Mouse (Mus musculus): ENCODE data around the gene Slc19a2.

Slc19a2 gene

DNA sequence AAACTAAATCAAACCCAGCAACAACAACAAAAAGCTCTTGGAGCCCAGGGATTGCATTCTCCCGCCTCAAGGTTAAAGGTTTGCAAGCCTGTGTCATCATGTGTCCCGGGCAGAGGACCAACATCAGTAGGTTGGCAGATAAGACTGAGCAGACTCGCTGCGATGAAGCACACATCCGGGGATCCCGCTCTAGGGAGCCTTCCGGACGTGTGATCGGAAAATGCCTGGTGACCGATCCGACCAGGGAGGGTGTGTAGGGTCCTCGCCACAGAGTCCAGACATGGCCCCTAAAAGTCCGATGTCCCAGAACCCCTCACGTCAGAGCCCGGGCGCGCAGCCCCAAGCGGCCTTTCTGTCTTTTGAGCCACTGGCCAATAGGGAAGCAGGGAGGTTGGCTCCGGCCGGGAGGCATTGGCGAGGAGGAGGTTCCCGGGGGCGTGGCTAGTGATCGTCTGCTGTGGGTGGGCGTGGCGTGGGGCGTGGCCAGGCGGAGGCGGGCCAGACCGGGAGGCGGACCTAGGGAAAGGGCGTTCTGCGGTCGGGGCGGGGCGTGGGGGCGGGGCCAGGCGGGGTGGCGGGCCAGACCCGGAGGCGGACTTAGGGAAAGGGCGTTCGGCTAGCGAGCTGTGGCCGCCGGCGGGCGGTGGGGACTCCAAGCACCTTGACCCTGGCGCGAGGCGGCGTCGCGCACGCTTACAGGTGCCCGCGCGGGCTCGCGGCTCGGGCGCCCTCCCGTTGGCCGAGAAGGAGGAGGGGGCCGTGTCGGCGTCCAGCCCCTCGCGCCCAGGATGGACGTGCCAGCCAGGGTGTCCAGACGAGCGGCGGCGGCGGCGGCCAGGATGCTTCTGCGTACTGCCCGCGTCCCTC lies at the start of gene Slc19a2:
TSS of gene Slc19a2 (plus strand) at position 582 of the 867 bp plus-strand sequence.
- H3K27me3 ChIP-seq (ENCODE audit: insufficient read depth, low read length) = 0 out of 2 replicates have a peak, but pooled peaks cover 1% of the 10 kb centered on the region
- H3K4me1 ChIP-seq (replicated peaks; ENCODE audit: low read depth, low read length) = peaks cover 49% of the 10 kb centered on the region
- peak within 1 kb of the TSS; percentile 98 for H3K4me3 ChIP-seq (replicated peaks; ENCODE audit: low read length)
- H3K9me3 ChIP-seq (ENCODE audit: low read length) = no peaks in the 10 kb centered on the region
- TF ChIP-seq NANOG (IDR thresholded peaks at IDR 0.05; ENCODE audit: borderline replicate concordance, low read length) = no peak
- no peak for TF ChIP-seq POU5F1 (IDR thresholded peaks at IDR 0.05; ENCODE audit: borderline replicate concordance, low read length)
- TF ChIP-seq CTCF (conservative IDR thresholded peaks at IDR 0.05; ENCODE audit: low read length) = no peak
- H3K36me3 ChIP-seq (ENCODE audit: insufficient read depth, low read length) = peaks cover 14% of the 10 kb centered on the region

DNA sequence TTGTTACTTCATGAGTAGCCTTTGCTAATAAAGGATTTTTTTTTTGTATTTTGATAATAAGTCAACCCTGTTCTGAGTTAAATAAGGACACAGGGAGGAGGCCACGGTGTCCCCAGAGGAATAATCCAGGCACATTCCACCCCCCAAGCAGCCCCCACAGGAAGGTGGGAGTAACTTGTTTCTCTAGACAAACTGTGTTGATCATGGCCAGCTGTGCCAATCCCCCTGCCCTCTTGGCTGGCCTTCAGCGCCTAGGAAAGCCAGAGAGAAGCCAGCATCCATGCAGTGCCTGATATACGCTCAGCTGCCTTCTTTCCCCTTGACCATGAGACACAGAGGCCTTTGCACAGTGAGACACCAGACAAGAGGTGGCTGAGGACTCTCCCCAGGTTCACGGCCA lies 49.3 kb upstream of the Slc19a2 start:
- Histone ChIP-seq H3K4me3 (replicated peaks; ENCODE audit: low read length) (no peak overlapping the region), H3K27me3 (ENCODE audit: insufficient read depth, low read length) (no peaks in the 10 kb centered on the region), H3K4me1 (replicated peaks; ENCODE audit: low read depth, low read length) (no peaks in the 10 kb centered on the region), H3K36me3 (ENCODE audit: insufficient read depth, low read length) (no peaks in the 10 kb centered on the region), H3K9me3 (ENCODE audit: low read length) (no peaks in the 10 kb centered on the region)
- no peak for TF ChIP-seq CTCF (conservative IDR thresholded peaks at IDR 0.05; ENCODE audit: low read length)
- TF ChIP-seq NANOG (IDR thresholded peaks at IDR 0.05; ENCODE audit: borderline replicate concordance, low read length) = no peak
- TF ChIP-seq POU5F1 (IDR thresholded peaks at IDR 0.05; ENCODE audit: borderline replicate concordance, low read length) = no peak

DNA sequence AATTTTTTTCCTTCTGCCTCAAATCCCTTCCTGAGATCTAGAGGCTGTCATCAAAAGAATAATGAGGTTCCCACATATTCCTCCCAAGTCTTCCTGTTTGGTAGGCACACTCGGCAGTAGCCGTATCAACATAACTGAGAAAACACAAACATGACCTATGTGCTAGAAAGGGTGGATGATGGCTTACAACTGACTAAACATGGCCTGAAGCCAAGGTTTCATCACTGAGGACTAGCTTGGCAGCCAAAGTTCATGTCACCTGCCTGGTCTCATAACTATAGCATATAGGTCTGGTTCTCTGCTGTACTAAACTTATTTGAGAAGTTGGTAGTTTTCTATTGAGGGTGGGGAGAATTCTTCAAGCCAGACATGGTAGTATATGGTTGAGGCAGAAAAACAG lies 40.4 kb upstream of the Slc19a2 start:
- TF ChIP-seq CTCF (conservative IDR thresholded peaks at IDR 0.05; ENCODE audit: low read length) (no peak), NANOG (IDR thresholded peaks at IDR 0.05; ENCODE audit: borderline replicate concordance, low read length) (no peak), POU5F1 (IDR thresholded peaks at IDR 0.05; ENCODE audit: borderline replicate concordance, low read length) (no peak)
- H3K27me3 ChIP-seq (ENCODE audit: insufficient read depth, low read length) = no peaks in the 10 kb centered on the region
- H3K9me3 ChIP-seq (ENCODE audit: low read length) = no peaks in the 10 kb centered on the region
- no peaks in the 10 kb centered on the region for H3K4me1 ChIP-seq (replicated peaks; ENCODE audit: low read depth, low read length)
- H3K4me3 ChIP-seq (replicated peaks; ENCODE audit: low read length) = no peak overlapping the region
- no peaks in the 10 kb centered on the region for H3K36me3 ChIP-seq (ENCODE audit: insufficient read depth, low read length)

DNA sequence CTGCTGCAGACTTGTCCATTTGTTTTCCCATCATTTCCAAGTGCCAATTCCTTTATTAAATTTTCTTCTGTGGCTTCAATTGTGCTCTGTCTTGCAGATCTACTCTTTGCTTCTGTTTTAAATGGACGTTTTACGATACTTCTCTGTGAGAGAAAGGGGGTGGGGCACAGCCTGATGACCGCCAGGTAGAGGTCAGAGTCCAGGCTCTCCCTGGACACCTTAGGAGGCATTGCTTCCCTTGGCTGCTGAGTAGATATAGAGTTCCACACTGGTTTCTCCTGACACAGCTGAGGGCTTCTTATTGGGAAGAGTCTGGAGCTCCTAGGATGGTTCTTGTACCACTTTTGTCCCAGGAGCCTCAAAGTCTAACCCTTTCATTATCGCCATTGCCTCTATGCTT lies 37.9 kb upstream of the Slc19a2 start:
- H3K4me3 ChIP-seq (replicated peaks; ENCODE audit: low read length) = no peak overlapping the region
- no peaks in the 10 kb centered on the region for H3K4me1 ChIP-seq (replicated peaks; ENCODE audit: low read depth, low read length)
- H3K27me3 ChIP-seq (ENCODE audit: insufficient read depth, low read length) = no peaks in the 10 kb centered on the region
- TF ChIP-seq NANOG (IDR thresholded peaks at IDR 0.05; ENCODE audit: borderline replicate concordance, low read length) = no peak
- no peak for TF ChIP-seq POU5F1 (IDR thresholded peaks at IDR 0.05; ENCODE audit: borderline replicate concordance, low read length)
- TF ChIP-seq CTCF (conservative IDR thresholded peaks at IDR 0.05; ENCODE audit: low read length) = no peak
- no peaks in the 10 kb centered on the region for H3K36me3 ChIP-seq (ENCODE audit: insufficient read depth, low read length)
- H3K9me3 ChIP-seq (ENCODE audit: low read length) = no peaks in the 10 kb centered on the region

DNA sequence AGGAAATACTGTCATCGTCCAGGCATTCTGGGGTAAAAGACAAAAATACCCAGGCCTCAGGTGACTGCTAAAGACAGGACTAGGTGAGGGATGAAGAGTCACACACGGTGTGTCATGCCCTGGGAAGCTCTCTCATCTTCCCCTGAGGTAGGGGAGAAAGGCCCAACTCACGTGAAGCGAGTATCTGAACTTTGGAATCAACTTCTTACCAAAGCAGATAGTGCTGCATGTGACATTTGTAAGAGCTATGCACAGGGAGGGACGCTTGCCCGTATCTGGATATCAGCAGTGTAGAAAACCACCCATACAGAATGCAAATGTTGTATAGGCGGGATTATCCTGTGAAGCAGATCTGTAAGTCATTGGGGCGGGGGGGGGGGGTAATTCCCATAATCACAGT lies 36.2 kb upstream of the Slc19a2 start:
- Histone ChIP-seq H3K36me3 (ENCODE audit: insufficient read depth, low read length) (no peaks in the 10 kb centered on the region), H3K4me1 (replicated peaks; ENCODE audit: low read depth, low read length) (peaks cover 2% of the 10 kb centered on the region), H3K27me3 (ENCODE audit: insufficient read depth, low read length) (no peaks in the 10 kb centered on the region), H3K4me3 (replicated peaks; ENCODE audit: low read length) (no peak overlapping the region), H3K9me3 (ENCODE audit: low read length) (no peaks in the 10 kb centered on the region)
- TF ChIP-seq CTCF (conservative IDR thresholded peaks at IDR 0.05; ENCODE audit: low read length) (no peak), NANOG (IDR thresholded peaks at IDR 0.05; ENCODE audit: borderline replicate concordance, low read length) (no peak), POU5F1 (IDR thresholded peaks at IDR 0.05; ENCODE audit: borderline replicate concordance, low read length) (no peak)

DNA sequence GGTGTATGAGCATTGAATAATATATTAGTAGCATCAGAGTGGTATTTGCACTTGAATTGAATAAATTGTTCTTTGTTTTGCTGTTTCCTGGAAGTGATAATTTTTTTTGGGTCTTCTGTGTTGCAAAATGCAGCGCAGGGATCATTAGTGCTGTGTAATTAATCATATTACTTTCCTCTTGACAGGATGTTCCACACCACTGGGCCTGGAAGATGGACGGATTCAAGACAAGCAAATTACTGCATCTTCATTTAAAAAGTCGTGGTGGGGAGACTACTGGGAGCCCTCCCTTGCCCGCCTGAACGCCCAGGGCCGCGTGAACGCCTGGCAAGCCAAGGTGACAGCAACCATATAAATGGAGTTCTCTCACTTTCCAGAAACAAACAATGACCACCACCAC lies 34.7 kb upstream of the Slc19a2 start:
- Histone ChIP-seq H3K4me3 (replicated peaks; ENCODE audit: low read length) (no peak overlapping the region), H3K9me3 (ENCODE audit: low read length) (no peaks in the 10 kb centered on the region), H3K4me1 (replicated peaks; ENCODE audit: low read depth, low read length) (peaks cover 10% of the 10 kb centered on the region), H3K36me3 (ENCODE audit: insufficient read depth, low read length) (no peaks in the 10 kb centered on the region), H3K27me3 (ENCODE audit: insufficient read depth, low read length) (no peaks in the 10 kb centered on the region)
- no peak for TF ChIP-seq NANOG (IDR thresholded peaks at IDR 0.05; ENCODE audit: borderline replicate concordance, low read length)

DNA sequence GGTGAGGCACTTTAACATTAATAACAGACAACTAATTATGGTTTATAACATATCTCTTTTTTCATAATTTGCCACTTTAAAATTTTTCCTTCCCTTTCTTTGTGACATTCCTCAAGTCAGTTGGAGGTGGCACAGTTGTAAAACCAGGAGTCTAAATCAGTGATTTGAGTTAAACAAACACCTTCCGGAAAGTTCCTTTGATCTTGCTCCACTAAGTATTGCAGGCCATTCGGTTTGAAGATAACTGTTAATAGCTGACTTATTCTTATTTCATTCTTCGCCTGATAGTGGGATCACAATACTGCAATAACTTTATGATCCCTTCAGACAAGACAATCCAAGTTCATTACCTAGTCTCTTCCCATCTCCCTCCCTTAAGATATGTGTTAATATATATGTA lies 33.7 kb upstream of the Slc19a2 start:
- H3K9me3 ChIP-seq (ENCODE audit: low read length) = no peaks in the 10 kb centered on the region
- no peaks in the 10 kb centered on the region for H3K27me3 ChIP-seq (ENCODE audit: insufficient read depth, low read length)
- peaks cover 10% of the 10 kb centered on the region for H3K4me1 ChIP-seq (replicated peaks; ENCODE audit: low read depth, low read length)
- H3K4me3 ChIP-seq (replicated peaks; ENCODE audit: low read length) = no peak overlapping the region
- TF ChIP-seq CTCF (conservative IDR thresholded peaks at IDR 0.05; ENCODE audit: low read length) (no peak), NANOG (IDR thresholded peaks at IDR 0.05; ENCODE audit: borderline replicate concordance, low read length) (no peak), POU5F1 (IDR thresholded peaks at IDR 0.05; ENCODE audit: borderline replicate concordance, low read length) (no peak)
- H3K36me3 ChIP-seq (ENCODE audit: insufficient read depth, low read length) = no peaks in the 10 kb centered on the region

DNA sequence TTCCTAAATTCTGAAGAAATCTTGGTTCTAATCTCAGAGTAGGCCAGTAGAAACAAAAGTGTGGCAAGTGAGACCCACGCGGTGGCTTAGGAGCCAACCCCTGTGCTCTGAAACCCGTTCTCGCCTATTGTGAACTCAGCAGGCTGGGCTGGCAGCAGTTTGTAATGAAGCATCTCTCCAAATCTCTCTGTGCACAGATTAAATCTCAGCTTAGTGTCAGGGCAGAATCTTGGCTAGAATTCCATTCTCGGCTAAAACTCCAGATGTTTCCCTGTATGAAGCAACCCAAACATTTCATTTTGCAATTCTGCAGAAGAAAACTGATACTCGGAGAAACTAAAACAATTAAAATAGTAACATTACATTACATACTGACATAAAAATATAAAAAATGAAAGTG lies 33.3 kb upstream of the Slc19a2 start:
- no peak overlapping the region for H3K4me3 ChIP-seq (replicated peaks; ENCODE audit: low read length)
- TF ChIP-seq CTCF (conservative IDR thresholded peaks at IDR 0.05; ENCODE audit: low read length) = no peak
- TF ChIP-seq NANOG (IDR thresholded peaks at IDR 0.05; ENCODE audit: borderline replicate concordance, low read length) = no peak
- no peak for TF ChIP-seq POU5F1 (IDR thresholded peaks at IDR 0.05; ENCODE audit: borderline replicate concordance, low read length)
- H3K36me3 ChIP-seq (ENCODE audit: insufficient read depth, low read length) = no peaks in the 10 kb centered on the region
- no peaks in the 10 kb centered on the region for H3K9me3 ChIP-seq (ENCODE audit: low read length)
- peaks cover 10% of the 10 kb centered on the region for H3K4me1 ChIP-seq (replicated peaks; ENCODE audit: low read depth, low read length)
- no peaks in the 10 kb centered on the region for H3K27me3 ChIP-seq (ENCODE audit: insufficient read depth, low read length)

Measured in E14TG2a.4 (cell line).